Mouse (Mus musculus) intestine, postnatal 0 days (tissue): ENCODE measurements around the gene Chil1. TPM values are rescaled to one million over a fixed set of nuclear protein-coding genes. Genes with fewer than 3 reads are reported as not detected.

Experiments
- ATAC-seq: fragments of 200-750 bp; cut with Nextera tagmentation; 2 replicates; pipeline ENCODE4 v1.8.0; 2017; ENCODE audit warnings: mild to moderate bottlenecking, moderate TSS enrichment, moderate library complexity
- H3K27ac ChIP-seq: fragments of 300-500 bp; sonication (generic); 2 replicates; pipeline ENCODE4 v1.5.1; 2014; ENCODE audit warnings: mild to moderate bottlenecking, low read depth, low read length, moderate library complexity
- H3K27me3 ChIP-seq: fragments of 300-500 bp; sonication (generic); replicated peaks from 2 replicates; pipeline ENCODE4 v1.6.1; 2014; ENCODE audit warnings: low read length, mixed read lengths; ENCODE audit not compliant: control insufficient read depth, insufficient read depth
- H3K36me3 ChIP-seq: fragments of 300-500 bp; sonication (generic); 2 replicates; pipeline ENCODE4 v1.6.1; 2014; ENCODE audit warnings: mild to moderate bottlenecking, moderate library complexity; ENCODE audit not compliant: control insufficient read depth, insufficient read depth
- H3K4me1 ChIP-seq: fragments of 300-500 bp; sonication (generic); replicated peaks from 2 replicates; pipeline ENCODE4 v1.6.1; 2014; ENCODE audit warnings: antibody characterized with exemption, low read length, mixed read lengths; ENCODE audit not compliant: control insufficient read depth, insufficient read depth
- H3K4me2 ChIP-seq: fragments of 300-500 bp; sonication (generic); replicated peaks from 2 replicates; pipeline ENCODE4 v1.6.1; 2014; ENCODE audit warnings: low read depth, mild to moderate bottlenecking, moderate library complexity
- H3K4me3 ChIP-seq: fragments of 300-500 bp; sonication (generic); 2 replicates; pipeline ENCODE4 v1.5.1; 2014; ENCODE audit warnings: low read depth, low read length
- H3K9ac ChIP-seq: fragments of 300-500 bp; sonication (generic); 2 replicates; pipeline ENCODE4 v1.6.1; 2014; ENCODE audit warnings: mild to moderate bottlenecking, low read depth, low read length
- H3K9me3 ChIP-seq: fragments of 300-500 bp; sonication (generic); 2 replicates; pipeline ENCODE4 v1.6.1; 2016; ENCODE audit warnings: mixed run types; ENCODE audit not compliant: control insufficient read depth
- CTCF ChIP-seq: sonication (generic); IDR thresholded peaks from 2 replicates; pipeline ENCODE4 v1.5.1; 2016; ENCODE audit warnings: low read depth, mild to moderate bottlenecking, control low read depth, antibody characterized with exemption, moderate library complexity
- WGBS: fragments of 180-500 bp; shearing (Covaris S2); extraction: QIAGEN DNeasy Blood & Tissue Kit; methylation state at CpG from one replicate; pipeline ENCODE4 v1.1.7; 2014; 5-methylcytosine and 5-hydroxymethylcytosine counted together
- polyA plus RNA-seq: library from polyadenylated mRNA; unstranded; fragments of >200 nt; fragmentation: Nextera tagmentation; extraction: Ambion mirVana; gene quantifications from 2 replicates; pipeline ENCODE4 v1.2.1, GENCODE M21; 2015

Gene Chil1
- polyA plus RNA-seq, 1 experiment from 2014 or later: 0.99 TPM

- no peak overlapping the region for H3K4me3 ChIP-seq
- 77% methylated on average over 3 of the region's 3 CpGs for WGBS
- H3K9ac ChIP-seq: no peak overlapping the region
- H3K4me2 ChIP-seq: no peak overlapping the region
- H3K36me3 ChIP-seq: no peaks in the 10 kb centered on the region
- no peak for ATAC-seq
- H3K27ac ChIP-seq: no peak overlapping the region
- H3K27me3 ChIP-seq: peaks cover 25% of the 10 kb centered on the region
- 0 out of 2 replicates have a peak, but pooled peaks cover 7% of the 10 kb centered on the region for H3K4me1 ChIP-seq
- no peaks in the 10 kb centered on the region for H3K9me3 ChIP-seq
- no peak for TF ChIP-seq CTCF
These were observed 49.3 kb downstream of the Chil1 start for GRCm38 (mm10) chr1:134231270-134231669.

- H3K27me3 ChIP-seq: peaks cover 27% of the 10 kb centered on the region
- H3K36me3 ChIP-seq: no peaks in the 10 kb centered on the region
- H3K4me3 ChIP-seq: no peak overlapping the region
- H3K4me1 ChIP-seq: 0 out of 2 replicates have a peak, but pooled peaks cover 7% of the 10 kb centered on the region
- no peak overlapping the region for H3K27ac ChIP-seq
- WGBS: 46% methylated on average over 3 of the region's 3 CpGs
- H3K4me2 ChIP-seq: no peak overlapping the region
- ATAC-seq: no peak
- H3K9me3 ChIP-seq: no peaks in the 10 kb centered on the region
- H3K9ac ChIP-seq: no peak overlapping the region
- no peak for TF ChIP-seq CTCF
These were observed 49.7 kb downstream of the Chil1 start for GRCm38 (mm10) chr1:134231681-134232080.

GRCm38 (mm10) chr1:134232326-134232725 is 50.4 kb downstream of the Chil1 start:
- Histone ChIP-seq H3K36me3 (no peaks in the 10 kb centered on the region), H3K4me1 (0 out of 2 replicates have a peak, but pooled peaks cover 7% of the 10 kb centered on the region), H3K27ac (peak overlapping the region; percentile 35; the same call in 1 of the 2 replicates), H3K9ac (no peak overlapping the region), H3K9me3 (no peaks in the 10 kb centered on the region), H3K27me3 (peaks cover 27% of the 10 kb centered on the region), H3K4me3 (no peak overlapping the region), H3K4me2 (peak overlapping the region; percentile 83; the same call in 1 of the 2 replicates)
- TF ChIP-seq CTCF: no peak
- ATAC-seq: no peak
- WGBS: 61% methylated on average over 8 of the region's 8 CpGs

- no peaks in the 10 kb centered on the region for H3K36me3 ChIP-seq
- H3K27ac ChIP-seq: peak overlapping the region; percentile 51
- H3K9me3 ChIP-seq: no peaks in the 10 kb centered on the region
- H3K4me3 ChIP-seq: 0 out of 2 replicates have a peak overlapping the region, but pooled peaks have one; percentile 4
- peak; percentile 83 for ATAC-seq
- H3K4me1 ChIP-seq: 0 out of 2 replicates have a peak, but pooled peaks cover 7% of the 10 kb centered on the region
- TF ChIP-seq CTCF: no peak
- 35% methylated on average over 12 of the region's 12 CpGs for WGBS
- H3K9ac ChIP-seq: no peak overlapping the region
- H3K4me2 ChIP-seq: peak overlapping the region; percentile 83
- peaks cover 27% of the 10 kb centered on the region for H3K27me3 ChIP-seq
These were observed 51.0 kb downstream of the Chil1 start for GRCm38 (mm10) chr1:134232778-134233531.

GRCm38 (mm10) chr1:134233681-134234454 is 51.9 kb downstream of the Chil1 start:
- Histone ChIP-seq H3K27ac (peak overlapping the region; percentile 51), H3K4me3 (peak overlapping the region; percentile 29), H3K9me3 (no peaks in the 10 kb centered on the region), H3K4me2 (peak overlapping the region; percentile 83), H3K27me3 (peaks cover 27% of the 10 kb centered on the region), H3K9ac (no peak overlapping the region), H3K36me3 (no peaks in the 10 kb centered on the region), H3K4me1 (0 out of 2 replicates have a peak, but pooled peaks cover 7% of the 10 kb centered on the region)
- ATAC-seq: no peak
- WGBS: 56% methylated on average over 19 of the region's 19 CpGs
- TF ChIP-seq CTCF: no peak
